Mouse (Mus musculus): ENCODE measurements around the gene Usp5.
A peak's percentile ranks its signal among the peaks of the same experiment; 100 is the strongest.

Usp5 gene

DNA sequence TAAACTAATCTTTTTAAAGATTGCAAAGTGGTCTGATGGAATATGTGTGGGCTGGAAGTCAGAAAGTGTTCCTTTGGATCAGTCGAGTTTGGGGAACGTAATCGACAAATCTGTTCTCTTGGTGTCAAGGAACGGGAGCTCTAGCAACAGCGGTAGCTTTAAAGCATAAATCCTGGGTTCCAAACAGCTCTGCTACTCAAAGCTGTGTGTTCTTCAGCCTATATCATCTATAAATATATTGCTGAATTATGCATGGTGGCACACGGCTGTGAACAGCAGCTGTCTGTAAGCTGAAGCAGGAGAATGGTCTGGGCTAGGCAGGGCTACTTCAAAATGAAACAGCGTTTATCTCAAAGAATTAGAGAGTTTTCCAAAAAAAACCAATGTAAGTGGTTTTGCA lies 48.4 kb downstream of the Usp5 start:
- DNase-seq = no peak

DNA sequence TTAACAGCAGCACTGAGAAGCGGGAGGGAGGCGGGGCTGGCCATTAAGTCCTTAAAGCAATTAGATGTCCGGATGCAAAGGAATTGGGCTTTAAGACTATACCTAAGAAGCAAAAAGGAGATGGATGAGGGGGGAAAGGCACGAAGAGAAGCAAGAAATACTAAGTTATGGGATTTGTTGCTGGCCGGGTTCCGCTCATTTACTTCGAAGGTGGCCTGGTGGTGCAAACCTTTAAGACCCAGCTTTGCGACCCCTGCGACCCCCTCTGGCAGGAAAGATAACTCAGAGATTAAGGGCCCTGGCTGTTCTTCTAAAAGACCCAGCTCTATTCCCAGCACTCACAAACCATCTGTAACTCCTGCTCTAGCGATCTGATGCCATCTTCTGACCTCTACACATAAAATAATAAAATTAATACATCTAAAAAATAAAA lies 49.3 kb downstream of the Usp5 start:
- DNase-seq = no peak

DNA sequence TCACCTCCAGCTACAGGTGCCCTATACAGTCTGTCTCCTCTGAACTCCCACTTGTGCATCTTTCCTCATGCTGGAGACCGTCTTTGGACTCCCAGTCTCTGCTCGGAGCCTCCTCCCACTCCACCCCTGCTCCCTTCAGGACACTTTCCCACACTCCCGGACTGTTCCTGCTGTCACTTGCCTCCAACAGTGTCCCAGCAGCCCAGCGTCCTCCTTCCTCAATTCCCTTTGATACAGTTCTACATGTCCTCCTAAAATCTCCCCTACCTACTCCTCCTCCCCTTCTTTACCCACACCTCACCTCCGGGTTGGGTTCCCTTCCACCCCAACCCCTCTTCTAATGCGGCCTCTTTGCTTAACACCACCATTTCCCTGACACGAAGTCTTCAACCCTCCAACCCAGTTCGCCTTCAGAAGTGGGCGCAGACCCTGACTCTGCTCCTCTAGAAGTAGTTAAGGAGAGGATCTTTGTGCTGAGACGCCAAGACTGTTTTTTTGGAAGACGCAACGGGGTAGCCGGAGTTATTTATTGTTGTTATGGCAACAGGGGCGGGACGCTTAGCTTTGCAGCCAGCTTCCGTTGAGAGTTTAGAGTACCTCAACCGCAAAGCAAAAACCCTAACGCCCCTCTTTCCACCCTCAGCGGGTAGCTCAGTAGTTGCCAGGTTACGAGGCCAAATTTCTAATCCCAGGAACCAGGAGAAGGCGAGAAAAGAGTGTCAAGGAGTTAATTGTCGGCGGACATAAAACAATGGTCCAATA lies 49.9 kb downstream of the Usp5 start, which contains the start of gene Lrrc23:
Lrrc23 (minus strand) TSS at position 506 of the 762 bp plus-strand sequence.
- DNase-seq = peak; percentile 79

DNA sequence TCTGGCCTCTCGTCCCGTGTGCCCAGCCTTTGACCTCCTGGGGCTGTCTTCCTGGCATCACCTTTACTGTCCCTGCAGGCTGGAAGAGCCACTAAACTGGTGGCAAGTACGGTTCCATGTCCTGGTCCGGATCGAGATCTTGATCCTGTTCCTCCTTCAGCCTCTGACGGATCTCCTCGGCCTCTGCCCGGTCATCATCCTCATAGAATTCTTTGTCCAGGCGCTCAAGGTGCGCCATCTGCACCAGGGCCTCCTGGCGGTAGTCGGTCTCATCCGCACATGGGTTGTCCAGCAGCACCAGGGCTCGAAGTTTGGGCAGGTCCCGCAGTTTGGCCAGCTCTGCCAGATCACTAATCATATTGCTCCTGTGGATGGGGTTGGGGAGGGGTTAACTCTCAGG lies 58.8 kb downstream of the Usp5 start:
- DNase-seq = no peak

DNA sequence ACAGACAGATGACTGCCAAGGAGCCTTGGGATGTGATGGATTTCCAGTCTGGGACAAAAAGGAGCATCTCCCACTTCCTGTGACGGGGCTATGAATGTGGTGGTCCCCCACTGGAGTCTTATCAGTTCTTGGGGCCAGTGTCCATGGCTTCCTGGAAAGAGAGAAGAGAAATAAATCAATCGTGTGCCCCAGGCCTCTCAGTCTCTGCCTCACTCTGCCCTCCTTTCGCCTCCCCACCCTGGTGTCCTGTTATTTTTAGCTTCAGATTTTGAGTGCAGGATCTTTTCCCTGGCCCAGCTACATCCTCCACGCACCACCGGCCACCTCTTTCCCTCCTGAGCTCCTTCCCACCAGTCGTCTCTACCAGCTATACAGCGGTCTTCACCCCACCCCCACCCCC lies 59.3 kb downstream of the Usp5 start:
- DNase-seq = no peak

DNA sequence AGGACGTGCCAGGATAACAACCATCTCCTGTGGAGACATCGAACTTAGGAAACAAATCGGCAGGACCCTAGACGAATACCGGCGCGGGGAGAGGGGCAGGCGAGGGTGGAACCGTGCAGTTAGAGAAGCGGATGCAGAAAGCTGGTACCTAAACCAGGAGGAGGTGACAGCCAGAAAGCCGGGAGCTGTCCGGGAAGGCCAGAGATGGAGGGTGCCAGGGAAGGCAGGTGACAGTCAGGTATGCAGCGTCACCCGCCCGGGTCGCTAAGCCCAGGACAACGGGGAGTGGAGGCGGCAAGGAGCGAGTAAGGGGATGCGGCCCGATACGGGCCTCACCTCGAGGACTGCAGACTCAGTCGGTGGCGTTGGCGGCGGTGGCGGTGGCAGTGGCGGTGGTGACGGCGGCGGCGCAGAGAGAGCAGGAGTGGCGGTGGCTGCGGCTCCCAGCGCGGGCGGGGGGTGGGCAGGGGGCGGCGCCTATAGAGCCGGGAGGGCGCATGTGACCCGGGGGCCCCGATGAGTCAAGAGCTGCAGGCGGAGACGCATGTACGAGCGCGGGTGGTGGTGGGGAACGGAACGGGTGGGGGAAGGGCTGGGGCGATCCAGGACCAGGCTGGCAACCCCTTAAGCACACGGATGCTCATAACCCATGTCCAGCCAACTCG lies 60.1 kb downstream of the Usp5 start, which contains the start of gene Eno2:
Eno2 (minus strand) TSS at position 573 of the 665 bp plus-strand sequence.
- peak; percentile 66 for DNase-seq

- DNase-seq = no peak
Measured at GRCm38 (mm10) chr6:124768704-124769044, 60.6 kb downstream of the Usp5 start.

DNA sequence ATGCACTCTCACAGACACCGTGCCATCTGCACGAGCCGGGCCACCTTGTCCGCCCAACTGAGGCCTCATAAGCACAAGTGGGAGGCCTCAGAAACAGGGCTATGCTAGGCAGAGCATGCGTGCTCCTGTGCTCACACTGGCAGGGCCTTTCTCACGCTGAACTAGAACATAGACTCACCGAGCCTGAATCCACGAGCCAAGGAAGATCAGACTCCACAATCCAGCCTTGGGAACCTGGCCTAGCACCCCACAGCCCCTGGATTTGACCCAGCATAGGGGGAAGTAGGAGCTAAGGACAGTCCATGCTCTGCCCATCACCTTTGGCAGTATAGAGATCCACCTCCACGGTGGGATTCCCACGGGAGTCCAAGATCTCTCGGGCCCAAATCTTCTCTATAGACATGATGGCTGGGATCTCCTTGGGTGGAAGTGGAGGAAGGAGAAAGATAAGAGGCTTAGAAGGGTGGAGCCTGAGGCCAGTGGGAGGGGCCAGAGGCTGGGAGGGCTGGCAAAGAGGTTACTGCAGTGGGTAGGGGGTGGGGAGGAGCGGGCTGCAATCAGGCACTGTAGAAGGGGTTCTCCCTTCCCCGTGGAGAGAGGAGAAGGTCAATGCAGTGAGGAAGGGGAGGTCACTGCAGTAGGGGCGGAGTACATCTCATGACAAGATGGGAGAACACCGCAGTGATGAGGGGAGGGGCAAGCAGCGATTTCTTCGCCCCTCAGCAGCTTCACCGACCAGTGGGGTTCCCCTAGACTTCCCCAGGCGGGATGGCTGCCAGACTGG lies 61.2 kb downstream of the Usp5 start:
- DNase-seq = no peak

- no peak for DNase-seq
Measured at GRCm38 (mm10) chr6:124767536-124767919, 61.8 kb downstream of the Usp5 start.

DNA sequence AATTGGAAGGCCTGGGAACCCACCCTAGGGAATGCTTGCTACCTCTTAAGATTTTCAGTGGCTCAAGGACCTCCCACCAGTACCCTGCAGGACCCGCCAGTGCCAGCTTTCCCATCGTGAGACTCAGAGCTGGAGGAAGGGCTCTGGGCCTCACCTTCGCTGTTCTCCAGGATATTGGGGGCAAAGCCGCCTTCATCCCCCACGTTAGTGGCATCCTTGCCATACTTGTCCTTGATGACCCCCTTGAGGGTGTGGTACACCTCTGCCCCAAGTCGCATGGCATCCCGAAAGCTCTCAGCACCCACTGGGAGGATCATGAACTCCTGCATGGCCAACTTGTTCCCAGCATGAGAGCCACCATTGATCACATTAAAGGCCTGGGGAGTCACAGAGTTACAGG lies 63.3 kb downstream of the Usp5 start:
- DNase-seq = no peak
